Mouse (Mus musculus) adrenal gland, adult 10 weeks (tissue): ENCODE data around the gene Tmem254a. TPM values are rescaled to one million over a fixed set of nuclear protein-coding genes. Genes with fewer than 3 reads are reported as not detected.

ENCODE experiments used
- polyA plus RNA-seq: library from polyadenylated mRNA; stranded (reverse); fragments of 350-450 nt; fragmentation: Illumina TruSeq; extraction: RNeasy Lipid Tissue Mini Kit (QIAGEN cat#74804); gene quantifications from one replicate; pipeline ENCODE4 v1.2.3, GENCODE M21; 2014; ENCODE audit warnings: low read depth, low replicate concordance

Gene Tmem254a
- 11.4 TPM for polyA plus RNA-seq

DNA sequence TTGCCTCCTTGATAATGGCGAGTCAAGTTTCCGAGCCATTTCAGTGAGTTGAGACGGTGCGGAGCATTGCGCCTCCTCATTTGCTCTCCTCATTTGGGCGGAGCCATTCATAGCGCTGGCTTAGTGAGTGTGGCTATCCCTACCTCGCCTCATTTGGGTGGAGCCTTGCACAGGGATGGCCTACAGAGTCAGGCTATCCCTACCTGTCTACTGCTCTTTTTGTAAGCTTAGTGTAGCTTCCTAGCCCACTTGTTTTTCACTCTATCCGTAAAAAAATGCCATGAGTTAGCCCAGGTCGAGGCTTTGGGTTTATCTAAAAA is at the start of gene Tmem254a:
Tmem254a (minus strand) TSS at position 111 of the 320 bp plus-strand sequence.

DNA sequence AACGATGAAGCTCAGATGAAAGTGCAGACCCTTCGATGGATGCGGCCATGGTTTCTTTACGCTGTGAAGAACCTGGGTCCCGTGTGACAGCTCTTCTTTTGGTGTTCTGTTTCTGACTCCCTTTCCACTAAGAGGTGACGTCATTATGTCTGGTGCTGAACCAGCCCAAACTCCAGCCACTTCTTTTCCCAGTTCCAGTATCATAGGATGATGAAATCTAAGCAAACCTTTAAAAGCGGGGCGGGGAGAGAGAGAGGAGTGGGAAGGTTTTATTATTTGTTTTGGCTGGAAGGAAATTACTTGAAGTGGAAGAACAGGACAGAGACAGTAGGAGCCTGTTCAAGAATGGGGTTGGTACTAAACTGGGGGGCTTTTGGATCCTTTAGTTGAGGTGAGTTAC is 10.5 kb upstream of the Tmem254a start, which contains the start of gene Cphx1:
Cphx1 (plus strand) TSS at position 301 of the 400 bp plus-strand sequence.

DNA sequence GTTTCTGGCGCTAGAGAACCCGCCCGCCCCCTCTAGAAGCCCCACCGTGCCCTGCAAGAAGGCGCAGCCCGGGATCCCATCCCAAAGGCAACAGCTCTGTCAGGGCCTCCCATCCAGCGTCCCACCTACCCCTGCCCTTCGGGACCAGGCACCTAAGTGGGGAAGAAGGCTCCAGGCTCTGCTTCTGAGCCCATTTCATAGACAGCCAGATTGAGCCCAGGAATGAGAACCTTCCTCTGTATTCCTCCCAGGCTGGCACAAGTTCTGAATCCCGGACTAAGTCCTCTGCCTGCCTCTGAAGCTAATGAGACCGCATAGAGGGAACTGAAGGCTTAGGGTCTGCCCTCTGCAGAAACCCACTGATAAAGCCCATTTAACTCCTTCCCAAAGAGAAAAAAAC is 24.5 kb downstream of the Tmem254a start, which contains the start of gene Plac9a:
Plac9a (minus strand) TSS at position 101 of the 400 bp plus-strand sequence.

Other genes with a start within 250 kb of the Tmem254a start
- 6.8 TPM for gene Ppif, start 233.5 kb downstream of the Tmem254a start, polyA plus RNA-seq
- gene Zcchc24, start 158.6 kb downstream of the Tmem254a start, polyA plus RNA-seq, result 21.5 TPM
- 12.7 TPM for gene Anxa11, start 85.5 kb downstream of the Tmem254a start, polyA plus RNA-seq
- not detected for gene Plac9a, start 24.6 kb downstream of the Tmem254a start, polyA plus RNA-seq
- not detected for gene Cphx1, start 10.6 kb upstream of the Tmem254a start, polyA plus RNA-seq
- gene Duxbl1, start 50.9 kb upstream of the Tmem254a start, polyA plus RNA-seq, result 0.35 TPM
- 8.6 TPM for gene Gm9780, start 115.0 kb upstream of the Tmem254a start, polyA plus RNA-seq
- gene Tmem254c, start 139.7 kb upstream of the Tmem254a start, polyA plus RNA-seq, result not detected
- gene Cphx2, start 153.8 kb upstream of the Tmem254a start, polyA plus RNA-seq, result not detected
- gene Cphx3, start 154.6 kb upstream of the Tmem254a start, polyA plus RNA-seq, result not detected
- not detected for gene Duxbl2, start 190.7 kb upstream of the Tmem254a start, polyA plus RNA-seq